ENCODE assay signal across 17 mouse cellular contexts in the genomic region with DNA sequence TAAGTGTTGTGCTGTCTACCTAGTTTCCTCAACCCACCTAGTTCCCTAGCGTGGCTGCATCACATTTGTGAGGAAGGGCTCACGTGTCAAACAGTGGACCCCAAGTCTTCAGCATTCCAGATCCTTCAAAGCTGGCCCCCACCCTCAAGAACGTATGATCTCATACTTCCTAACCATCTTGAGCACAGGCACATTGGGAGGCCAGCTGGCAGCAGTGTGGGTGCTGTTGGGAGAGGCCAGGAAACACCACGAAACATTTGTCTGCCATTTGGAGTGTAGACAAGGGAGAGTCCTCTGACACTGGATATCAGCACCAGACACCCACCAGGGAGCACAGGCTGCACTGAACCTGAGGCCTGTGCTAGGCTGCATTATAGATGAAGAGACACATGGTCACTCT.
"Had no signal": no experiment of that assay in that cellular context is flagged by ENCODE, and none has a peak within 500 bp of the region (broad histone marks: within the 10 kb centered on the region; RNA-seq: fewer than 3 reads in every experiment).

No protein-coding gene starts in this region.

- DNase-seq: kidney, adult 18-20 months; kidney, postnatal 10 days; kidney, postnatal 4 days; liver; liver, embryonic 13.5 days; liver, postnatal 0 days; lung, postnatal 14 days; right cerebral cortex, adult 18-20 months; right cerebral cortex, postnatal 25 days; thymus, postnatal 36 days had no signal

- ATAC-seq: liver, postnatal 0 days; midbrain, embryonic 13.5 days had no signal

- H3K4me2 ChIP-seq: limb, embryonic 12.5 days; liver, embryonic 13.5 days; lung, embryonic 15.5 days; midbrain, embryonic 13.5 days; neural tube, embryonic 15.5 days had no signal

- H3K36me3 ChIP-seq: limb, embryonic 12.5 days; liver, embryonic 13.5 days; lung, embryonic 15.5 days; midbrain, embryonic 13.5 days; neural tube, embryonic 15.5 days had no signal

- H3K9ac ChIP-seq: limb, embryonic 12.5 days; liver, embryonic 13.5 days; liver, postnatal 0 days; lung, embryonic 15.5 days; midbrain, embryonic 13.5 days; neural tube, embryonic 15.5 days had no signal

- H3K27me3 ChIP-seq: liver, embryonic 13.5 days; lung, embryonic 15.5 days; megakaryocyte, embryonic 14.5 days; midbrain, embryonic 13.5 days; neural tube, embryonic 15.5 days had no signal

- H3K4me3 ChIP-seq: limb, embryonic 12.5 days; liver, embryonic 13.5 days; lung, embryonic 15.5 days; megakaryocyte, embryonic 14.5 days; midbrain, embryonic 13.5 days; myocyte; neural tube, embryonic 15.5 days had no signal

- H3K27ac ChIP-seq: limb, embryonic 12.5 days; liver, embryonic 13.5 days; lung, embryonic 15.5 days; macrophage; midbrain, embryonic 13.5 days; neural tube, embryonic 15.5 days had no signal

- H3K4me1 ChIP-seq: limb, embryonic 12.5 days; liver, embryonic 13.5 days; lung, embryonic 15.5 days; megakaryocyte, embryonic 14.5 days had no signal

- H3K9me3 ChIP-seq: limb, embryonic 12.5 days; liver, embryonic 13.5 days; lung, embryonic 15.5 days; midbrain, embryonic 13.5 days; neural tube, embryonic 15.5 days had no signal
